Mouse (Mus musculus): ENCODE measurements around the gene Sirt2. TPM values are rescaled to one million over a fixed set of nuclear protein-coding genes. Genes with fewer than 3 reads are reported as not detected.

Gene Sirt2
- total and polyA plus RNA-seq, 3 experiments, result 35.7 to 72.4 TPM; not detected in 1

DNA sequence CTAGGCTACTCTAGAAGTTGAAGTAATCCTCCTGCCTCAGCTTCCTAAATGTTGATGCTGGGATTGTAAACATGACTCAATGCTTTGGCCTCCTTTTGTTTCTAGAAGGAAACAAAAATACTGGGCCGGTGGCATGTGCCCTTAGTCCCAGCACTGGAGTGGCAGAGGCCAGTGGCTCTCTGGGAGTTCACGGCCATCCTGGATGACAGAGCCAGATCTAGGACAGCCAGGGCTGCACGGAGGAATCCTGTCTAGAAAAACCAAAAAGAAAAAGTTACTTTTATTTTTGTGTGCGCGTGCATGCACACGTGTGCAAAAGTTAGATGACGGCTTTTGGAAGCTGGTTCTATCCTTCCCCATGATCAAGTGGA, 59.9 kb downstream of the Sirt2 start:
- Histone ChIP-seq H3K4me3 (ENCODE audit: control insufficient read depth in 1 of 2, insufficient read depth in 1 of 2, low read depth in 2 of 2, low read length in 2 of 2) (no peak overlapping the region), H3K27me3 (ENCODE audit: control insufficient read depth in 1 of 2, insufficient read depth in 2 of 2, low read length in 2 of 2) (no peaks in the 10 kb centered on the region), H3K4me1 (ENCODE audit: control insufficient read depth in 1 of 2, insufficient read depth in 2 of 2, low read length in 2 of 2) (peaks cover 6 to 37% of the 10 kb centered on the region in 2 experiments), H3K27ac (ENCODE audit: control insufficient read depth, low read depth, low read length) (no peak overlapping the region), H3K79me2 (ENCODE audit: control insufficient read depth, insufficient read depth, low read length, poor library complexity) (peaks cover 4% of the 10 kb centered on the region), H3K36me3 (ENCODE audit: control insufficient read depth in 1 of 2, insufficient read depth in 2 of 2, low read length in 2 of 2) (peaks cover 11 to 43% of the 10 kb centered on the region in 2 experiments; a peak in 3 of 4 replicates), H3K9ac (ENCODE audit: control insufficient read depth, low read depth, low read length, poor library complexity, severe bottlenecking) (peak overlapping the region; percentile 97), H3K9me3 (replicated peaks; ENCODE audit: insufficient read depth, low read length) (no peaks in the 10 kb centered on the region)
- no peak for TF ChIP-seq ZNF384 (IDR thresholded peaks at IDR 0.05; ENCODE audit: low read depth, low read length)
- 0 out of 2 replicates have a peak, but pooled peaks have one; percentile 2 for TF ChIP-seq MXI1 (IDR thresholded peaks at IDR 0.05; ENCODE audit: low read depth, low read length)
- TF ChIP-seq EP300 (IDR thresholded peaks at IDR 0.05; ENCODE audit: low read depth in 1 of 2, low read length in 2 of 2), result no peak
- DNase-seq (ENCODE audit: low read depth, low spot score), result no peak

DNA sequence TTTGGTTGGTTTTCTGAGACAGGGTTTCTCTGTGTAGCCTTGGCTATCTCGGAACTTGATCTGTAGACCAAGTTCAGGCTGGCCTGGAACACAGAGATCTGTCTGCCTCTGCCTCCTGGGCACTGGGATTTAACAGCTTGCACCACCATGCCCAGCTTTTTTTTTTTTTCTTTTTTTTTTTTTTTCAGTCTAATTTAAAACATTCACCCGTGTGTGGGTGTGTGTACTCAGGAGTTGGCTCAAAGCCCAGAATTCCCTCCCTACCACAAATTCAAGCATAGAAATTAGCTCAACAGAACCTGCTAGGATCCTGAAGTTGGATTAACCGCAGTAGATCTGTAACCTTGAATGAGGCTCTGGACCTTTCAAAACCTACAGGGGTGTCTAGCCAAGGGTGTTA, 60.8 kb downstream of the Sirt2 start:
- DNase-seq (ENCODE audit: low read depth, low spot score), result peak; percentile 29

GRCm38 (mm10) chr7:28829821-28830220, 63.3 kb downstream of the Sirt2 start:
- H3K9ac ChIP-seq (ENCODE audit: control insufficient read depth, low read depth, low read length, poor library complexity, severe bottlenecking), result no peak overlapping the region
- no peak overlapping the region for H3K4me3 ChIP-seq (ENCODE audit: control insufficient read depth in 1 of 2, insufficient read depth in 1 of 2, low read depth in 2 of 2, low read length in 2 of 2)
- no peaks in the 10 kb centered on the region for H3K27me3 ChIP-seq (ENCODE audit: control insufficient read depth in 1 of 2, insufficient read depth in 2 of 2, low read length in 2 of 2)
- TF ChIP-seq ZMIZ1 (IDR thresholded peaks at IDR 0.05; ENCODE audit: low read depth, low read length), result no peak
- TF ChIP-seq GATA1 (IDR thresholded peaks at IDR 0.05; ENCODE audit: low read depth, low read length), result no peak
- no peak for TF ChIP-seq JUND (IDR thresholded peaks at IDR 0.05; ENCODE audit: low read depth, low read length)
- no peak for TF ChIP-seq MXI1 (IDR thresholded peaks at IDR 0.05; ENCODE audit: low read depth, low read length)
- no peak for TF ChIP-seq POLR2A (IDR thresholded peaks at IDR 0.05; ENCODE audit: control insufficient read depth in 1 of 2, insufficient read depth in 1 of 2, low read depth in 1 of 2, low read length in 2 of 2, poor library complexity in 1 of 2)
- no peak for TF ChIP-seq ZNF384 (IDR thresholded peaks at IDR 0.05; ENCODE audit: low read depth, low read length)
- no peak for TF ChIP-seq TCF12 (IDR thresholded peaks at IDR 0.05; ENCODE audit: low read depth, low read length)
- no peak for TF ChIP-seq RCOR1 (IDR thresholded peaks at IDR 0.05; ENCODE audit: low read depth, low read length)
- no peak for TF ChIP-seq CHD1 (IDR thresholded peaks at IDR 0.05; ENCODE audit: low read depth, low read length)
- TF ChIP-seq EP300 (IDR thresholded peaks at IDR 0.05; ENCODE audit: low read depth in 1 of 2, low read length in 2 of 2), result no peak
- no peak for TF ChIP-seq GABPA (IDR thresholded peaks at IDR 0.05; ENCODE audit: low read depth, low read length)
- no peak for TF ChIP-seq KAT2A (conservative IDR thresholded peaks at IDR 0.05; ENCODE audit: low read depth, low read length)
- TF ChIP-seq POLR2AphosphoS2 (IDR thresholded peaks at IDR 0.05; ENCODE audit: low read length), result no peak
- TF ChIP-seq MYB (IDR thresholded peaks at IDR 0.05; ENCODE audit: low read depth, low read length), result no peak
- TF ChIP-seq ELF1 (IDR thresholded peaks at IDR 0.05; ENCODE audit: low read depth, low read length), result no peak
- no peak for TF ChIP-seq NRF1 (IDR thresholded peaks at IDR 0.05; ENCODE audit: insufficient read depth, low read depth, low read length, poor library complexity, severe bottlenecking)
- TF ChIP-seq MEF2A (IDR thresholded peaks at IDR 0.05; ENCODE audit: extremely low read depth, insufficient replicate concordance, low read depth, low read length, poor library complexity, severe bottlenecking), result no peak
- H3K27ac ChIP-seq (ENCODE audit: control insufficient read depth, low read depth, low read length), result no peak overlapping the region
- H3K9me3 ChIP-seq (replicated peaks; ENCODE audit: insufficient read depth, low read length), result no peaks in the 10 kb centered on the region
- peaks cover 2 to 22% of the 10 kb centered on the region in 2 experiments; a peak in 3 of 4 replicates for H3K4me1 ChIP-seq (ENCODE audit: control insufficient read depth in 1 of 2, insufficient read depth in 2 of 2, low read length in 2 of 2)
- H3K79me2 ChIP-seq (ENCODE audit: control insufficient read depth, insufficient read depth, low read length, poor library complexity), result peaks cover 4% of the 10 kb centered on the region
- DNase-seq (ENCODE audit: low read depth, low spot score), result no peak
- peaks cover 2 to 21% of the 10 kb centered on the region in 2 experiments; a peak in 3 of 4 replicates for H3K36me3 ChIP-seq (ENCODE audit: control insufficient read depth in 1 of 2, insufficient read depth in 2 of 2, low read length in 2 of 2)

More for the DNA sequence above, 60.8 kb downstream of the Sirt2 start:
- TF ChIP-seq ZNF384 (IDR thresholded peaks at IDR 0.05; ENCODE audit: low read depth, low read length) (peak; percentile 88), MAZ (IDR thresholded peaks at IDR 0.05; ENCODE audit: low read depth, low read length) (no peak), MYC (IDR thresholded peaks at IDR 0.05; ENCODE audit: low read depth, low read length) (0 out of 2 replicates have a peak, but pooled peaks have one; percentile 24)
- Histone ChIP-seq H3K27ac (ENCODE audit: control insufficient read depth, low read depth, low read length) (no peak overlapping the region), H3K4me3 (ENCODE audit: control insufficient read depth in 1 of 2, insufficient read depth in 1 of 2, low read depth in 2 of 2, low read length in 2 of 2) (no peak overlapping the region), H3K79me2 (ENCODE audit: control insufficient read depth, insufficient read depth, low read length, poor library complexity) (peaks cover 4% of the 10 kb centered on the region), H3K36me3 (ENCODE audit: control insufficient read depth in 1 of 2, insufficient read depth in 2 of 2, low read length in 2 of 2) (peaks cover 4 to 42% of the 10 kb centered on the region in 2 experiments; a peak in 3 of 4 replicates), H3K9ac (ENCODE audit: control insufficient read depth, low read depth, low read length, poor library complexity, severe bottlenecking) (no peak overlapping the region), H3K9me3 (replicated peaks; ENCODE audit: insufficient read depth, low read length) (no peaks in the 10 kb centered on the region), H3K27me3 (ENCODE audit: control insufficient read depth in 1 of 2, insufficient read depth in 2 of 2, low read length in 2 of 2) (no peaks in the 10 kb centered on the region), H3K4me1 (ENCODE audit: control insufficient read depth in 1 of 2, insufficient read depth in 2 of 2, low read length in 2 of 2) (peaks cover 8 to 39% of the 10 kb centered on the region in 2 experiments)

Data from MEL (cell line).